Mouse (Mus musculus) hindbrain, embryonic 10.5 days (tissue): ENCODE measurements around the gene Acvrl1. TPM values are rescaled to one million over a fixed set of nuclear protein-coding genes. Genes with fewer than 3 reads are reported as not detected.

Experiments used
- polyA plus RNA-seq: library from polyadenylated mRNA; unstranded; fragments of >200 nt; fragmentation: Nextera tagmentation; extraction: Ambion mirVana; gene quantifications from 2 replicates; pipeline ENCODE4 v1.2.1, GENCODE M21; 2016

The Acvrl1 gene
- polyA plus RNA-seq, 1 experiment from 2014 or later = 10.8 TPM

Other genes starting within 250 kb of the Acvrl1 start
- gene Gm47841, start 81.1 kb upstream of the Acvrl1 start, polyA plus RNA-seq = not detected in 2 replicates
- gene Fignl2, start 50.0 kb upstream of the Acvrl1 start, polyA plus RNA-seq = 1.4 TPM in 2 replicates
- not detected in 2 replicates for gene Ankrd33, start 12.8 kb upstream of the Acvrl1 start, polyA plus RNA-seq
- gene Acvr1b, start 45.5 kb downstream of the Acvrl1 start, polyA plus RNA-seq = 6.3 and 10.9 TPM in 2 replicates
- gene Grasp, start 95.7 kb downstream of the Acvrl1 start, polyA plus RNA-seq = 5.5 and 5.8 TPM in 2 replicates
- gene Nr4a1, start 125.7 kb downstream of the Acvrl1 start, polyA plus RNA-seq = 4.8 and 5.1 TPM in 2 replicates
- 79.0 and 82.1 TPM in 2 replicates for gene Atg101, start 155.8 kb downstream of the Acvrl1 start, polyA plus RNA-seq
- 0.27 and 0.39 TPM in 2 replicates for gene 6030408B16Rik, start 164.7 kb downstream of the Acvrl1 start, polyA plus RNA-seq
- 0.16 TPM in 1 of 2 replicates, not detected in the other for gene Krt80, start 241.6 kb downstream of the Acvrl1 start, polyA plus RNA-seq